Comparison of ENCODE assay signal across 17 mouse cellular contexts in genomic region chr3:101824338-101824737, GRCm38 (mm10). TPM values are rescaled to one million over a fixed set of nuclear protein-coding genes. Genes with fewer than 3 reads are reported as not detected.
"Had no signal": no experiment of that assay in that cellular context is flagged by ENCODE, and none has a peak within 500 bp of the region (broad histone marks: within the 10 kb centered on the region; RNA-seq: fewer than 3 reads in every experiment).

No protein-coding gene starts in this region.

- H3K9ac ChIP-seq: limb, embryonic 15.5 days; liver, embryonic 14.5 days; midbrain, embryonic 12.5 days; neural tube, embryonic 13.5 days; stomach, embryonic 15.5 days had no signal

- H3K4me2 ChIP-seq: limb, embryonic 15.5 days; midbrain, embryonic 12.5 days; neural tube, embryonic 13.5 days; stomach, embryonic 15.5 days had no signal

- H3K4me3 ChIP-seq: limb, embryonic 15.5 days; midbrain, embryonic 12.5 days; neural tube, embryonic 13.5 days; stomach, embryonic 15.5 days had no signal

- H3K9me3 ChIP-seq: limb, embryonic 15.5 days; midbrain, embryonic 12.5 days; neural tube, embryonic 13.5 days; stomach, embryonic 15.5 days had no signal

- H3K27me3 ChIP-seq: limb, embryonic 15.5 days; midbrain, embryonic 12.5 days; neural tube, embryonic 13.5 days; stomach, embryonic 15.5 days had no signal

- ATAC-seq: hindbrain, postnatal 0 days; midbrain, embryonic 16.5 days had no signal

- H3K36me3 ChIP-seq: limb, embryonic 15.5 days; midbrain, embryonic 12.5 days; neural tube, embryonic 13.5 days; stomach, embryonic 15.5 days had no signal

- H3K4me1 ChIP-seq: limb, embryonic 15.5 days; midbrain, embryonic 12.5 days; neural tube, embryonic 13.5 days; stomach, embryonic 15.5 days had no signal

- DNase-seq: layer of hippocampus, adult 9-11 months; layer of hippocampus, postnatal 36 days; lung, adult 18-20 months; retina, postnatal 1 day; right cerebral cortex, postnatal 4 days; spleen, adult 18-20 months; thymus, adult 2 months; thymus, postnatal 25 days had no signal

- H3K27ac ChIP-seq: hindbrain, postnatal 0 days; limb, embryonic 15.5 days; liver, embryonic 14.5 days; midbrain, embryonic 12.5 days; neural tube, embryonic 13.5 days; stomach, embryonic 15.5 days had no signal

RNA-seq across cellular contexts. Expression of gene Mab21l3, which starts 24.4 kb away (rescaled TPM):
- total RNA-seq: layer of hippocampus, adult 18-20 months; megakaryocyte-erythroid progenitor cell, adult 5-6 weeks had no signal
